Mouse (Mus musculus): Measurements from ENCODE around the gene Ahdc1. TPM values are rescaled to one million over a fixed set of nuclear protein-coding genes. Genes with fewer than 3 reads are reported as not detected.

Ahdc1 gene
- total and polyA plus RNA-seq, 3 experiments, result 1.6 to 19.9 (median 8.4) TPM

DNA sequence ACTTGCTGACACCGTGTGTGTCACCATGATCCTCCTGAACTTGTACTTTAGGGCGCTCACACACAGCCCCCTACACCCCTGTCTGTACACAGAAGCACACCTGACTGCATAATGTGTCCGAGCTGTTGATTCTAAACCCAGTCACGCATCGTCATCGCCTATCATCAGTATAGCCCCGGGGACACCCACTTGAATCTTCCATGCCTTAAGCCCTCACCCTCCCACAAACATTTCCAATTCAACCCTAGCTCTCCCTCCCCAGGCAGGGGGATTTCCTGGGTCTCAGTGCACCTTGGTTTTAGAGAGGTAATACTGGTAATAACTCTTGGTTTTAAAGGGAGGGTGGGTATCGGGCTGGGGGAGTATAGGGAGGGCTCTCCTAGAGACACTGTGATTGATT is 37.9 kb upstream of the Ahdc1 start:
- Histone ChIP-seq H3K79me2 (replicated peaks; ENCODE audit: control insufficient read depth, extremely low read depth, insufficient read depth, poor library complexity, severe bottlenecking) (no peaks in the 10 kb centered on the region), H3K27me3 (replicated peaks) (no peaks in the 10 kb centered on the region), H3K36me3 (replicated peaks in 1 of 2; ENCODE audit: control insufficient read depth in 1 of 2, insufficient read depth in 1 of 2, low read length in 1 of 2) (no peaks in the 10 kb centered on the region), H3K27ac (ENCODE audit: insufficient read depth, low read depth) (no peak overlapping the region), H3K4me2 (ENCODE audit: insufficient read depth, low read depth, poor library complexity, severe bottlenecking) (no peak overlapping the region), H3K9ac (ENCODE audit: insufficient read depth, low read depth) (no peak overlapping the region), H3K9me3 (replicated peaks; ENCODE audit: low read length) (no peaks in the 10 kb centered on the region), H3K4me1 (ENCODE audit: control insufficient read depth in 1 of 2, insufficient read depth in 2 of 2) (peaks cover 32 to 70% of the 10 kb centered on the region in 2 experiments), H3K4me3 (replicated peaks in 1 of 3; ENCODE audit: low read depth in 2 of 3, low read length in 2 of 3, poor library complexity in 1 of 3) (no peak overlapping the region)
- in situ Hi-C loops (cut with MboI; ENCODE audit: low pct_ligation_motif_present, low pct_unique_long_range_greater_than_20kb, low sequenced_read_pairs) (no loop called here), dilution Hi-C loops (cut with MboI; ENCODE audit: extremely low pct_ligation_motif_present, extremely low pct_unique_long_range_greater_than_20kb, low sequenced_read_pairs) (no loop called here)
- TF ChIP-seq EP300 (IDR thresholded peaks at IDR 0.05; ENCODE audit: low read length), result no peak
- TF ChIP-seq MYC (IDR thresholded peaks at IDR 0.05; ENCODE audit: low read depth, low read length), result no peak
- no peak for TF ChIP-seq POLR2A (IDR thresholded peaks at IDR 0.05; ENCODE audit: low read depth, low read length)
- DNase-seq (ENCODE audit: extremely low read depth), result no peak

DNA sequence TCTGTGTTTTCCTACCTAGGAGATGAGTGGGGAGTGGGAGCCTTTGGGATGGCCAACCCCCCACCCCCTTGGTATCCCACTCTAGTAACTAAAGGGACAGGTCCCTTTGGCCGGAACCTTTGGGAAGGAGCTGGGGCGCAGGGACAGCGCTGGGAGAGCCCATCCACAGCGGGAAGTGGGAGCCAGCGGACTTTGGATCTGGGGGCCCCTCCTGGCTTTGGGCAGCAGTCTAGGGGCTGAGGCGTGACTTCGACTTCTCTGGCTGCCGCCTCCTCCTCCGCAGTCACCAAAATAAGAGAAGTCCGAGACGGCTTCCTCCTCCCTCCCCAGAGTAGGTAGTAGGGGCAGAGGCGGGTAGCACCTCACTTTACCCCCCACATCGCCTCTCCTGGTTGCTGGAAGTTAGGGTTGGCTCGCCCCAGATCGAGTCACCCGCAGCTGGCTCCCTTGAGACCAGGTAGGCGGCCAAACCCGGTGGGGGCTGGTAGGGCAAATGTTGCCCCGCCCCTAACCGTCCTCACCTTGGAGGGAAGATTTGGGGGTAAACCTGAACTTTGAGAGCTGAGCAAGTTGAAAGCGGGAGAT is 37.2 kb upstream of the Ahdc1 start, which contains the start of gene Fgr:
Gene Fgr, plus strand, starts transcription at position 282 of the 585 bp plus-strand sequence.
- H3K27ac ChIP-seq (ENCODE audit: insufficient read depth, low read depth), result no peak within 1 kb of the TSS
- DNase-seq (ENCODE audit: extremely low read depth), result no peak
- no peak within 1 kb of the TSS for H3K4me3 ChIP-seq (replicated peaks in 1 of 3; ENCODE audit: low read depth in 2 of 3, low read length in 2 of 3, poor library complexity in 1 of 3)
- H3K27me3 ChIP-seq (replicated peaks), result no peaks in the 10 kb centered on the region
- no peaks in the 10 kb centered on the region for H3K79me2 ChIP-seq (replicated peaks; ENCODE audit: control insufficient read depth, extremely low read depth, insufficient read depth, poor library complexity, severe bottlenecking)
- H3K9ac ChIP-seq (ENCODE audit: insufficient read depth, low read depth), result no peak within 1 kb of the TSS
- TF ChIP-seq POLR2AphosphoS2 (IDR thresholded peaks at IDR 0.05; ENCODE audit: low read depth, low read length) (no peak), TBP (conservative IDR thresholded peaks at IDR 0.05; ENCODE audit: low read depth, low read length) (no peak), IRF4 (IDR thresholded peaks at IDR 0.05; ENCODE audit: low read depth, low read length) (no peak), SIN3A (IDR thresholded peaks at IDR 0.05; ENCODE audit: low read length) (no peak), RAD21 (IDR thresholded peaks at IDR 0.05; ENCODE audit: low read depth, low read length) (no peak), UBTF (IDR thresholded peaks at IDR 0.05; ENCODE audit: low read depth, low read length) (no peak), MAX (IDR thresholded peaks at IDR 0.05; ENCODE audit: low read length) (no peak), TCF12 (IDR thresholded peaks at IDR 0.05; ENCODE audit: low read depth, low read length) (no peak), MXI1 (IDR thresholded peaks at IDR 0.05; ENCODE audit: low read depth, low read length) (no peak), MEF2A (IDR thresholded peaks at IDR 0.05; ENCODE audit: borderline replicate concordance, low read depth, low read length) (no peak), ZMIZ1 (IDR thresholded peaks at IDR 0.05; ENCODE audit: low read depth, low read length) (no peak), MAZ (IDR thresholded peaks at IDR 0.05; ENCODE audit: low read depth, low read length) (no peak), SMC3 (IDR thresholded peaks at IDR 0.05; ENCODE audit: low read depth, low read length) (no peak), USF1 (IDR thresholded peaks at IDR 0.05; ENCODE audit: low read depth, low read length) (no peak), USF2 (conservative IDR thresholded peaks at IDR 0.05; ENCODE audit: low read depth, low read length) (no peak), KAT2A (IDR thresholded peaks at IDR 0.05; ENCODE audit: insufficient replicate concordance, low read length) (no peak), E2F4 (IDR thresholded peaks at IDR 0.05; ENCODE audit: insufficient replicate concordance, low read depth, low read length) (no peak), CHD2 (IDR thresholded peaks at IDR 0.05; ENCODE audit: low read length) (no peak), MYC (IDR thresholded peaks at IDR 0.05; ENCODE audit: low read depth, low read length) (no peak), ZNF384 (IDR thresholded peaks at IDR 0.05; ENCODE audit: low read depth, low read length) (no peak)
- dilution Hi-C loops (cut with MboI; ENCODE audit: extremely low pct_ligation_motif_present, extremely low pct_unique_long_range_greater_than_20kb, low sequenced_read_pairs) (no loop called here), in situ Hi-C loops (cut with MboI; ENCODE audit: low pct_ligation_motif_present, low pct_unique_long_range_greater_than_20kb, low sequenced_read_pairs) (no loop called here)
- no peaks in the 10 kb centered on the region for H3K36me3 ChIP-seq (replicated peaks in 1 of 2; ENCODE audit: control insufficient read depth in 1 of 2, insufficient read depth in 1 of 2, low read length in 1 of 2)
- no peaks in the 10 kb centered on the region for H3K9me3 ChIP-seq (replicated peaks; ENCODE audit: low read length)
- peaks cover 32 to 66% of the 10 kb centered on the region in 2 experiments for H3K4me1 ChIP-seq (ENCODE audit: control insufficient read depth in 1 of 2, insufficient read depth in 2 of 2)
- no peak within 1 kb of the TSS for H3K4me2 ChIP-seq (ENCODE audit: insufficient read depth, low read depth, poor library complexity, severe bottlenecking)
